Mouse (Mus musculus): ENCODE data around the gene Elovl5.

DNA sequence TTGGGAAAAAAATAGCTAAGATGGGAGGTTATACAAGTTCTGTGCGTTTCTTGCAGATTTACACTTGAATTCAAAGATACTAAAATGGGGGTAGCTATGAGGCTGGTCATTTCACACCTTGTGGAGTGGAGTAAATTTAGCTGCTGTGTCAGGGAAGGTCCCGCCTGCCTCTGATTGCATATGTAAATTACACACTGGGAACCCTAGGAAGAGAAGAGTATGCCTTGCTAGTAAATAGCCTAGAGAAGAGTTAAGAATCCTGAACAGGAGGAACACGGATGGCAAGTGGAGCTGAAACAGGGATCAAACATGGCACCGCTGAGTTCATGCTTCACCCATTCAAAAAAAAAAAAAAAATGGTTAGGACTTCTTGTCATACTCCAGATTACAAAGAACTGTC is 1.4 kb upstream of the Elovl5 start:
- TF ChIP-seq POLR2A (IDR thresholded peaks at IDR 0.05; ENCODE audit: insufficient read depth, low read length) (no peak), CTCF (IDR thresholded peaks at IDR 0.05; ENCODE audit: low read depth, low read length) (no peak), EP300 (IDR thresholded peaks at IDR 0.05; ENCODE audit: insufficient read depth, low read depth, low read length) (no peak)

Data from ES-Bruce4 (cell line).